Mouse (Mus musculus) lung, postnatal 4 days (tissue): Measurements from ENCODE around the gene Fxyd5.

Experiments
- DNase-seq, 2 experiments: peaks; one replicate each; pipeline ENCODE4 v3.0.0; 2021

Fxyd5 gene

DNA sequence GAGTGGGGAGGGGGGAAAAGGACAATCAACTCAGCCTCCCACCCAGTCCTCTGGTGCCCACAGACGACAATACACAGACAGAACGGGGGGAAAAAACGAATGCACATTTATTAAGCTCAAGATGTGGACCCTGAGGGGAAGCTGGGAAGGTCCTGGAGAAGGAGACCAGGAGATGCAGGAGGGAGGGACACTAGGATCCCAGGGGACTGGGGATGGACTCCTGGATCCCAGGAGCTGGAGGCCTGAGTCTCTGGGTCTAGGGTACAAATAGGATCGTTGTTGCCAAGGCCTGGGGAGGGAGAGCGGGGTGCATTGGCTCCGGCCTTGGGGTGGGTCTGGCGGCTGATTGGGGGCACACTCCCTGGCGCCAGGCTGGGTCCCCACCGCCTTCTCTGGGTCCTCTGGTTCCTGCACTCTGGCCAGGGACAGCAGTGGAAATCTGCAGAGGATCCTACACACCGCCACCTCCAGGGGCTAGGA is at the start of gene Fxyd5:
Gene Fxyd5, minus strand, starts transcription at position 51 of the 480 bp plus-strand sequence.
- no peak for DNase-seq

DNA sequence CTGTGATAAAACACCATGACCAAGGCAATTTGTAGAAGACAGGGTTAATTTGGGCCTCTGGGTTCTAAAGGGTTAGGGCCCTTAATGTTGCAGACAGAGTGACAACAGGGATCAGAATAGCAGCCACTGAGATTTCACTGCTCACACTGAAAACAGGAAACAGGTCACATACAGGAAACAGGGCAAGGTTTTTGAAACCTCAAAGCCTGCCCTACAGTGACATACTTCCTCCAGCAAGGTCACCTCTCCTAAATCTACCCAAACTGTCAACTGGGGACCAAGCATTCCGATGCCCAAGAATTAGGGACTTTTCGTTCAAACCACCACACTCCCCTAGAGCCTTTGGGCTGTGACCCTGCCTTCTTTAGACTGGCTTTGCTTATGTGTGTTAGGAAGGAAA is 47.4 kb upstream of the Fxyd5 start:
- DNase-seq, result no peak

DNA sequence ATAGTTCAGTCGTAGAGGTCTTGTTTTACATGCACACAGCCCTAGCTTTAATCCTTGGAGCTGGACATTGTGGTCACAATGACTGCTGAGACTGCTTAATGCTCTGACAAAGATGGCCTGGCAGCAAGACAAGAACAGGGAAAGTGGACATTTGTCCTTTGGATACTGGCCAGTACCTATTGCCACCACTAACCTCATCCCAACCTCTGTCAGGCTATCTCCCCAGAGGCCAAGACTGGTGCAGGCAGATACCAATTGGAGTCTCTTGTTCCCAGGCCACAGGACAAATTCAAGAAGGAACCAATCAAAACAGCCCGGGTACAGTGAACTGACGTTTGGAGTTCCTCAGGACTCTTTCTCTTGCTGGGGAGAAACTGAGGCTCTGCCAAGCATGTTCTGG is 45.9 kb upstream of the Fxyd5 start:
- DNase-seq, result no peak

DNA sequence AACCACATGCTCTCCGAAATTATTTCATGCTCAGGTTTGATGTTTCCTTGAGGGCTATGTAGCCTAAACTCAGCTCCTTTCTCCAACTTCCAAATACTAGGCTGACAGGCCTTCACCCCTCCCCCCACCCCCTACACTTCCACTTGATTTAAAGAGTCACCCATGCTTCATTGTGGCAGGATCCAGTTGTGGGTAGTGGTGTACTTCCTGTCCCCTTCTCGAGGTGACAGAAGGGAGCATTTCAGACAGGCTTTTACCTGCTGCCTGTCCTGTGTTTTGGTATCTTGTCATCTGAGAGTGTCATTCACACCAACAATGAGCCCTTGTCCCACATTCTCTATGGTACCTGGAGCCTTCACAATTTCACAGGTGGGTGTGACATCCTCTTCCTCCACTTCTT is 45.0 kb upstream of the Fxyd5 start:
- DNase-seq, result no peak

DNA sequence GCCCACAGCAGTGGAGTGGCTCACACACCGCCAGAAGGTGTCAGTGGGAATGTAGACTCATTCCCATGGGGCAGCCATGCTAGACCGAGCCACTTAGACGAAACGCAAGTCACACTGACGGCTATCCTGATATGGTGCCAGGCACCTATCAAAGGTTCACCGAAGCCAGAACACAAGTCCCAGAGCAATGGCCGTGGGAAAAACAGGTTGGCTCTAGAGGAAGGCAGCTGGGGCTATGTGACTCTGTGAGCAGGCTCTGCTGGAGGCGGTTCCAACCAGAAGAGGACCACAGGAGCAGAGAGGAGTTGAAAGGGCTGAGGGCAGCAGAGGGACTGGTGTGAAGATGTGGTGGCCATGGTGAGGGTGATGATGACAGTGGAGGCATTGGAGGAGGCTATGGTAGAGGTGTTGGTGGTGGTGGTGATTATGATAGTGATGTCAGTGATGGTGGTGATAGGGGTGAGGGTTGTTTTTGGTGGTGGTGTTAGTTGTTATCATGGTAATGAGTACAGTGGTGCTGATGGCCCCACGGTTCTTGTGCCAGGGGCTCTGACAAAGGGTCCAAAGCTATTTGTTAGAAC is 44.0 kb upstream of the Fxyd5 start:
- no peak for DNase-seq

DNA sequence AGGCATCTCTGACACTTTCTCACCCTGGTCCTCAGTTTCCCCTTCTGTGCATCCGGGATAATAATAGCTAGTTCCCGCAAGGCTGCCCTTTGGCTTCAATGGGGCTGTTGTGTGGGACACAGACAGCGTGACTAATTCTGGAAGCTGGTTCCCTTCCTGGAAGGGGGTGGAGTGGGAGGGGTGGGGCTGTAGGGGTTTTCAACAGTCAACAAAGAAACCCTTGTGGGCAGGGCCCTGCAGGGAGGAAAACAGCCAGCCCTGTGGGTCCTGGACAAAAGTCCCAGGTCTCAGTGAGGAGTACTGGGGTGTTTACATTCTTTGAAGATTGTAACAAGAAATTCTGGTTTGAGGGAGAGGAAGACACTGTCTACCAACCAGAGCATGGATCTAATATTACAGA is 42.9 kb upstream of the Fxyd5 start:
- DNase-seq, result no peak

DNA sequence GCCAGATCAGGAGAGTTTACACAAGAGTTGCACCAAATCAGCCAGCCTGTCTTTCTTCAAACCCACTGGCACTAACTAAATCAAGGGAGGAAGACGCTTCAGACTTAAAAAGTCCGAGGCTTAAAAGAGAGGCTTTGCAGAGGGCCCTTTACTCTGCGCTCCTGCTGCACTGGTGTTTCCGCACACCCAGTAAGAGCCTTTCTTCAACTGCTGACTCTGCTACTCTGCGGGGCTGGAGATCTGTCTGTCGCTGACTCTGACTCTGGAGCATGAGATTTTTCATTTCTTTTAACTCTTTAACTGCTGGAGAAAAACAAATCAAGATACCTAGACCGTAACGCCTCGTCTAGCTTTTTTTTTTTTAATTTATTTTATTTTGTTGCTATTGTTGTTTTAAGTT is 41.9 kb upstream of the Fxyd5 start:
- DNase-seq, result no peak

DNA sequence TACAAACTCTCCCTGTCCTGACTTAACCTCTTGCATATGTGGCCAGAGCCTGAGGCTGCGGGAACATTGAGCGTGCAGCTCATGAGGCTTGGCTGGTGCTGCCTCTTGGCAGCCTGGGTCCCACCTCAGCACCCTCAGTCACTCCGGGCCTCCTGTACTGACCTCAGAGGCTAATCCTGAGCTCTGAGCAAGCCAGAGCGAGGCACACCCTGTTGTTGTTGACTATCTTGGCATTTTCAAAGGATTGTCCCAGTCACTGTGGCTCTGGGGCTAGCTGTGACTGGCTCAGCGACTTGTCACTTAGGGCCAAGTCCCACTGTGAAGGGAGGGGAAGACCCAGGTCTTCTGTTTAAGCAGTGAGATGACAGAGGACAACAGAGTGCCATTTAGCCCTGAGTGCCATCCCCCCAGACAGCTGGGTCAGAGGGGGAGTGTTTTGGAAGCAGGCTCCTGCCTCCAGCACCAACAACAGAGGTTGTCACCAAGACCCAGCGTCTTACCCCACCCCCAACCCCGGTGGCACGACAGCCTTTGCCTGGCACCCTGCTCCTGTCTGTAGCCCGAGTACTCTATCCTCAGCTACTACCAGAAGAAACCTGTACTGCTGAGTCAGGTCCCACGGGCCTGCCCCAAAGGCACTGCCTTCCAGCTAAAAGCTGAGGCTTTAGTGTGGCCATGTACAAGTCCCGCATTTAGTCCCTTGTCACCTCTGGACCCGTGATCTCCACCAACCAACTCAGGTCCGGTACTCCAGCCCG is 40.7 kb upstream of the Fxyd5 start:
- DNase-seq, result peak in 1 of 2 experiments; percentile 47

DNA sequence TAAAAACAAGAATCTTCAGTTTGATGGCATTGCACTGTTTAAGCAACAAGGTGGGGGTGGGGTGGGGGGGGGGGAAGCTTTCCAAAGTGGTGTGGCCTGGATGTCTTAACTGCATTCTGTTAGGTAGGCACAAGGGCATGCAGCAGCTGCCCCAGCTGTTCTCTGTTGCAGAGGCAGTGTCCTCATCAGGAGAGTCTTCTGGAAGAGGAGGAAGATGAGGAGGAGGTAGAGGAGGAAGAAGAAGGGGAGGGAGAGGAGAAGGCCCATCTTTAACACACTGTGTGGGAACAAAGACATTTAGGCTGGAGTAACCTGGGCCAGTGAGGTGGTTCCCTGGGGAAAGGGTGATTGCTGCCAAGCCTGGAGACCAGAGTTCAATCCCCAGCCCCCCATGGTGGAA is 39.8 kb upstream of the Fxyd5 start:
- no peak for DNase-seq

DNA sequence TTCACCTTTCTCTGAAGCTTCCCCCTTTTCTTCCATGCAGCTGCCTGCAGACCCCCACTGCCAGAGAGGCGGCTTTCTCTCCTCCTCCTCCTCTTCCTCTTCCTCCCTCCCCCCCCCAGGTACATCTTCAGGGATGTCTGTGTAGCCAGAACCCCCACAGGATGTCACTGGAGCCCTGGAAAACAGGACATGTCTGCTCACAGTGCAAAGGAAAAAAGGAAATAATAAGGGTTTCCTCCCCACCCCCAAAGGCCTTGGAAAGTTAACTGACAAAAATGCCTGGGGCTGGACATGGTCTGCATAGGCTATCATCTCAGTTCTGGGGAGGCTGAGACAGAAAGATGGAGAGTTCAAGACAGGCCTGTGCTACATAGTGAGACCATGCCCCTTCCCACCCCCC is 38.8 kb upstream of the Fxyd5 start:
- DNase-seq, result no peak

DNA sequence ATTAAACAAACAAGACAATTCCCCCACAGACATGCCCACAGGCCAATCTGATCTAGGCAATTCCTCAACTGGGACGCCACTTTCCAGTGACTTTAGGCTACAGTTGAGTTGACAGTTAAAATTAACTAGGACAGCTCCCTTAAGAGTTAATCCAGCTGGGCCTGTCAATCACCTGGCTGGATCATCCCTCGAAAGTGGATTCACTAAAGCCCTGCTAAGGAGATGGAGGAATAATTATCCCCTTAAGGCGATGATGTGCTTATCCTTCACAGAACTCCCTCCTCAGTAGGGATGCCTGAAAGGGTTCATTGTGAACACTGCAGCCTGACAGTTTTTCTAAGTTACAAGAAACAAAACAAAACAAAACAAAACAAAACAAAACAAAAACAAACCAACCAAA is 38.3 kb upstream of the Fxyd5 start:
- DNase-seq, result no peak

DNA sequence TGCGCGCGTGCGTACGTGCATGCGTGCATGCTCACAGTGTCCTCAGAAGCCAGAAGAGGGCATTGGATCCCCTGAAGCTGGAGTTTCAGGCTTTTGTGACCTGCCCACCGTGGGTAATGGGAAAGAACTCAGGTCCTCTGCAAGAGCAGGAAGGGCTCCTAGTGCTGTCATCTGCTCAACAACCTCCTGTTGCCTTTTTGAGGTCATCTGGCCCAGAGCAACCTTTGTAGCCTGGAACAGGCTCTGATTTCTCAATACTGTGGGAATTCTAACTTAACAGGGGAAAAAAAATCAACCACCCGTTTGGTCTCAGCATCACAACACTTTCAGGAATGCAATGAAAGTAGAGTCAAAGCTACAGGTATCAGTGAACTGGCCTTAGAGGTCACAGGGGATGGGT is 37.4 kb upstream of the Fxyd5 start:
- DNase-seq, result no peak

DNA sequence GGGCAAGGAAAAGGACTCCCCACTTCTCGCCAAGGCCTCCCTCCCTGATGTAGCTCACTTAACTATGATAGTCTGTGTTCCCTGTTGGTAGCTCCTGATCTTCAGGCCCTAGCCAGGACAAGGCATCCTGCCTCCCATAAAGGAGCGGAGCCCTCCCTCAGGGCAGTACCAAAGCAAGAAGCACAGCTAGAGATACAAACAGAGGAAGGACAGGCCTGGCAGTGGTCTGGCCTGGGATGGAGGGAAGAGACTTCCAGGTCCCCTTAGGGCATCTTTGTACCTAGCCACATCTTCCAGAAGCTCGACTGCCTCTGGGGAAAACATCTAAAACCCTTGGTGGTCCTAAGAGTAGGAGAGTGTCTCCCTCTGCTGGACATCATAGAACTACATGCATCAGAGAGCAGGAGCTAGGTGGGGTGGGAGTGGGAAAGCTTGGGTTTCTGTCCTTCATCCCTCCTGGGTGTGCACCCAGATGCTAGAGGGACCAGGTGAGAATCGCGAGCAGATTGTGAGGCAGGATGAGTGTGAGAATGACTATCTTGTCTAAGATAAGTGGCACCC is 35.7 kb upstream of the Fxyd5 start:
- DNase-seq, result peak in 1 of 2 experiments; percentile 59

DNA sequence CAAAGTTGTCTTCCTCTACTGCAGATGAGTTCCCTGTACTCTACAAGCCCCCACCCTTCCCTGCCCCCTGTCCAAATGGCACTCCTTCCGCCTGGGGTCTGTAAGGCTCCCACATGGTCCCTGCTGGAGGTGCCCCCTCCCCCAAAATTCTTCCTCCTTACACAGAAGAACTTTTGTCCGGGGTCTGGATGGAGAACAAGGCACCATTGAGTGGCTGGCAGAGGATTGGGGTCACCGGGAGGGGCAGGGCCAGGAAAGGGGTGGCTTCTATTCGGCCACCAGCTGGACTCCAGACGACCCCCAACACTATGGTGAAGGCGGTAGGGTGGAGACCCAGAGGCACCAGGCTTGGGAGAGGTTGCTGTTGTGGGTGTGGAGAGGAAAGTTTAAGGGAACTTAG is 35.2 kb upstream of the Fxyd5 start:
- no peak for DNase-seq

DNA sequence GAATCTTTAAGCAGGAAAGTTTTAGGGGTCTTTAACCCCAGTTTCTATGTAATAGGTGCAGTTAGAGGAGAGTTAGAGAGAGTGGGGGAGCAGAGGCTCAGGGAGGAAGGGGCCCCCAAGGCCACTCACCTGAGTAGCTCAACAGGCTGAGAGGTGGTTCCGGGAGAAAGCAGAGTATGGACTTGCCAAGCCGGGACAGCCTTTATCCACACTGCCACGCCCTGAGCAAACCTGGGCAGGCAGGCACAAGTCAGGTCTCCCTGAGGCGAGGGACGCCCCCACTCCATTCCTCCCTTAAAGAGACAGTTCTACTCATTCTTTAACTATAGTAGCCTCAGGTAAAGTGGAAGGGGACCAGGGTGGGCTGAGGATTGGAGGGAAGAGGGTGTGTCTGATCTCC is 34.2 kb upstream of the Fxyd5 start, which contains the start of gene Fxyd3:
Gene Fxyd3, minus strand, starts transcription at position 213 of the 400 bp plus-strand sequence.
- peak in 1 of 2 experiments; percentile 52 for DNase-seq

DNA sequence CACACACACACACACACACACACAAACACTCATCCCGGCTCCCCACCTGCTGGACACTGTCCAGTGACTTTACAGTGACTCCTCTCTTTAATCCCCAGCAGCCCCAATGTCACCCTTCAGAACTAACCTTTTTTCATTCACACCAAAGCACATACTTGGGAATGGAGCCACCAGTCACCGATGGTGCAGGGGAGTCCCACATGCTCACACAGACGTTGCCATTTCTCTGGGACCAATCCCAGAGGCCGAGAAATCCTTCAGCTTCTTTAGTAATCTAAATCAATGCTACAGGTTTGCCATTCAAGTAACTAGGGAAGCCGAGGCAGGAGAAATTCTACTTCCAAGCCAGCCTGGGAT is 32.4 kb upstream of the Fxyd5 start:
- no peak for DNase-seq

DNA sequence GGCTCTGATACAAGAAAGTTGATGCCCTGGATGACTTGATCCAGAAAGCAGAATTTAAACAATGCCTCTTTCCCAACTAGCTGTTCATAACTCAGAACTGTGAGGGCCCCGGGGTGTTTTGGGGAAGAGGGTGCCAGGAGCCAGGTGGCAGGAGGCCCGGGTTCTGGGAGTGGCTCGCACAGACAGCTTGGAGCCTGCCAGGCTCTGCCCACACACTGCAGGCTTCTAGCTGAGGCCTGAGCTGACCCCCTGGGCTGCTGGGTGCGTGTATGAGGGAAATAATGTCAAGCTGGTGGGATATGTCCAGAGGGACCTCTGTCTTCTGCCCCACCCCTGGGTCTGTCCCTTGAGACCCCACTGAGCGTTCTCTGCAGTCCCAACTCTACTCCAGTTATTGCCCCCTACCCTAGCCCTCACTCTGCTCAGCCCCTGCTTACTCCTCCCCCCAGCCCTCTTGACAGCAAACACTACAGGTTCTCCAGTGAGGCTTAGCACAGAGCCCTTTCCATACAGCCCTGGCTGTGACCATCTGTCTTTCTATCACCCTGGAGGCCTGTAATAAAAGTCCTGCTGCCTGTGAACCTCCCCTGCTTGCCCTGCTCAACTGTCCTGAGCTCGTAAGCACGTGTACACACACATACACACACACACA is 31.9 kb upstream of the Fxyd5 start:
- no peak for DNase-seq

DNA sequence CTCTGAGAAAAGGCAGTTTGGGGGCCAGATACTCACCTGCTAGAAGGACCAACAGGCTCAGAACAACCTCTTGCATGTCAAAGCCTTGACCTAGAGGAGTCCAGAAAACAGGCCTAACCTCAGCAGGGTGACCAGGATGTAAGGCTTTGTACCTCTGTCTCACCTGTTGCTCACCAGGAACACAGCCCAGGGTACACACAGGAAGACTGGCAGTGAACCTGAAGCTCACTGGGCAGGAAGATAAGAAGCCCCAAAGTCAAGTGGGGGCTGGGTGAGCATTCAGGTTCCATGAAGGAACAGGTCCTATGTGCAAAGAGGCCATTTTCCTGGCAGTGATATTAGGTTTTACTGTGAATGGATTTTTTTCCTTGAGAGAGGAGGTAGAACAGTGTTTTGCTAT is 31.3 kb upstream of the Fxyd5 start:
- no peak for DNase-seq

DNA sequence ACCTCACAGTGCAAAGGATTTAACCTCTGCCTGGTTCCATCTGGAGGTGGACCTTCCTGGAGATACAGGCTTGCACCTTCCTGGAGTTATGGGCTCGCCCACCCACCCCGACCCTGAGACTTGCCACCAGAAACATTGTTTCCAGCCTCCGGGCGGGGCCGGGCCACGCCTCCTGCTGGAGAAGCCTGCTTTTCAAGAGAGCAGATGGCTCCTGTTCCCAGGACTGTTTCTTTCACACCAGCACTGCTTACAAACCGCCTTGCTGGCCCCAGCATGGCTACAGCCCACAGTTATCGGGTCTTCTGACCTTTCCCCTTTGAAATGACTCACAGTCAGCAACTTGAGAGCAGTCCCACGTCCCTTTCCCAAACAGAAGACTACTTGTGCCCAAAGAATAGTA is 30.0 kb upstream of the Fxyd5 start:
- DNase-seq, result no peak

DNA sequence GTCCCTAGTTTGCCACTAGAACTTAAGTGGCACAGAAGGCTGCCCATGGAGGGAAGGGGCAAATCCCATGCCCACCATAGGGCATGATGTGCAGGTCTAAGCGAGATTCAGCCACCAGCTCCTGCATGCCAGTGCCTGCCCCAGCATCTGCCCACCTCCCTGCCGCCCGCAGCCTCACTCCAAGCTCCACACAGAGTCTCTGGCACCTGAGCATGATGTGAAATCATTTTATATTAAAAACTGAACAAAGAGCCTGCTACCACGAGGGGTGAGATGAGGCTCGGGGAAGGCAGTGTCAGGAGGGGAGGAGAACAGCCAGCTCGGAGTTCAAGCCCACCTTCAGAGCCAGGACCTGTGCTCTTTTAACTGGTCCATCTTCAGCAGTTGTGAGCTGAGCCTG is 28.0 kb upstream of the Fxyd5 start:
- no peak for DNase-seq

DNA sequence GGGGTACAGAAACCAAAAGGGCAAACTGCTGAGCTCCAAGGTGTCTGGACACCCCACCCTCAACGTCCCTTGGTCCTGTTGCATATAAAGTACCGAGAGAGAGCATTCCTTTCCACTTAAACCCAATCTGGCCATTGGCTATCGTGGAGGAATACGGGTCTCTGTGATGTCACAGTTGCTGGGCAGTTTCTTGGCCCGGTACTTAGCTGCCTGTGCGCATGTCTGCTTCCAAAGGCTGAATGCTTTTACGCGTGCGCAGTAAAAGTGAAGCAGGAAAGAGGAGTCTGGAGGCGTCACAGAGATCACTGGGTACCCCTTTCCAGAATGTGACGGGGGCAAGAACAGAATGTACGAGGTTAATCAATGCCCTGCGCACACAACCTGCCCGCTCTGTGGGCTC is 27.2 kb upstream of the Fxyd5 start:
- DNase-seq, result no peak

DNA sequence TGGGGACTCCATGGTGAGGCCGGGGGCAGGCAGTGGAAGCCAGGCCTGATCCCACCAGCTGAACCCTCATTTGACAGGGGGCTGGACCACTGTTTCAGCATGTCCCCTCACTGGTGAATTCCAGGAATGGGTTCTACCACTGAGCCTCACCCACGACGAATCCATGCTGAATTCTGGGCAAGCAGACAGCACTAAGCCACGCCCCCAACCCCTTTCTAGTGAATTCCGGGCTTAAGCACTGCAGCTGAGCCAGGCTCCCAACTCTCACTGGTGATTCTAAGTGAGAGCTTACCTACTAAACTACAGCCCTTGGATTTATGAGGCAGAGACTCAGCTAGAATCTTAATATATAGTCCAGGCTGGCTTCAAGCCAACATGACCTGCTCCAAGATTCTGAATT is 25.6 kb upstream of the Fxyd5 start:
- no peak for DNase-seq

DNA sequence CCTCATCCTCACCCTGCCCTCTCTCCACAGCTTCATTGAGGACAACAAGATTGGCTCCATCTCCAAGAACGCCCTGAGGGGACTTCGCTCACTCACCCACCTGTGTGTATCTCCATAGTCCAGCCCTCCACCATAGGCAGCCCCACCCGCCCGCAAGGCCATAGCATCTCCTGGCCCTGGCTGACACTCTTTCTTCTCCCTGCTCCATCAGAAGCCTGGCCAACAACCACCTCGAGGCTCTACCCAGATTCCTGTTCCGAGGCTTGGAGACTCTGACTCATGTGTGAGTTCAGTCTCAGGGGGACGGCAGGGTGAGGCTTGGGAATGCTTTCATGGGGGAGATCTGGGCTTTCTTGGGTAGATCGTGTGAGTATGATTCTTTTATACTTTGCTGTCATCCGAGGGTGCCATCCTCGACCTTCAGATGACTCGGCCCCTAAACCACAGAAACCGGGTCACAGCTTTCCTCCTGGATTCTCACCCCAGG is 20.8 kb upstream of the Fxyd5 start:
- DNase-seq, result no peak

DNA sequence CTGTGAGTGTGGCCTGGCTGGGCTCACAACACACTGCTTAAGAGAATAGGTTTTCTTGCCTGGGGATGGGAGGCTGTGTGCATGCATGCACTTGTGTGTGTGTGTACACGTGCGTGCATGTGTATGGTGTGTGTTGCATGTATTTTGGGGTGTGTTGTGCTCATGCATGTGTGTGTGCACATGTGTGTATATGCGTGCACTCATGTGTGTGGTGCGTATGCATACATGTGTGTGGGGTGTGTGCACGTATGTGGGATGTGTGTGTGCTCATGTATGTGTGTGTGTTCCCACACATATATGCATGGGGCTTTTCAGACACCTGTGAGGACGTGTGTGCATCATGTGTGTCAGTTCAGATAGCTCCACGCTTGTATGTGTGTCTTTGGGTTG is 18.3 kb upstream of the Fxyd5 start:
- DNase-seq, result no peak
